Mouse (Mus musculus): Measurements from ENCODE around the gene Scn3a.
"Not testable (repeated sequence)": the region's sequence is repeated elsewhere in the genome, so short reads cannot be mapped to it uniquely, and the experiment has no call there.

The Scn3a gene

GRCm38 (mm10) chr2:65490450-65490849, 77.0 kb downstream of the Scn3a start:
- no peak for DNase-seq (ENCODE audit: low spot score in 2 of 2)

GRCm38 (mm10) chr2:65483434-65483833, 84.0 kb downstream of the Scn3a start:
- no peak for DNase-seq (ENCODE audit: low spot score in 2 of 2)

DNA sequence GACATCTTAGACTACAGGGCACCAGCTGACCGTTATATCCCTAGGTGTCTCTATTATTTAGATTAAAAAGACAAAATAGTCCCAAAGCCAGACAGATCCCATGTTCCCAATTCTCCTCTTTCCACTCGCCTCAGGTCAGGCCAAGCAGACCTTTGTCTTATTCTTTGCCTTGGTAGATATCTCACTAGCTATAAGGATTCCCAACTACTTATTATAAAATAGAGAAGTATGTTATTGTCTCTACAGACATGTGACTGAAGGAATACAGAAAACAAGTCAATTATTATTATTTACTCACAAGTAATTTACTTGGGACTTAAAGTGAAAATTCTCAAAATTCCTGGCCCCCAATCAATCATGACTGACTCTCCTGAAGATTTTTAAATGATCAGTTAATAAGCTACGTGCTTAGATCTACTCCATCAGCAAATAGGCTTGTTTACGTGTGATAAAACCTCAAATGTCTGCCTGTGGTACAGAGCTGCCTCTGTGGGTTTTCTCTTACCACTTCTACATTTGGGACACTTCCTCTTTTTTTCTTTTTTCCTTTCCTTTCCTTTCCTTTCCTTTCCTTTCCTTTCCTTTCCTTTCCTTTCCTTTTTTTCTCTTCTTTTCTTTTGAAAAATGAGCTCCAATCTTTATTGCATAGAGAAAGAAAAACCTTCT, 86.3 kb downstream of the Scn3a start:
- DNase-seq (ENCODE audit: low spot score in 2 of 2): no peak

DNA sequence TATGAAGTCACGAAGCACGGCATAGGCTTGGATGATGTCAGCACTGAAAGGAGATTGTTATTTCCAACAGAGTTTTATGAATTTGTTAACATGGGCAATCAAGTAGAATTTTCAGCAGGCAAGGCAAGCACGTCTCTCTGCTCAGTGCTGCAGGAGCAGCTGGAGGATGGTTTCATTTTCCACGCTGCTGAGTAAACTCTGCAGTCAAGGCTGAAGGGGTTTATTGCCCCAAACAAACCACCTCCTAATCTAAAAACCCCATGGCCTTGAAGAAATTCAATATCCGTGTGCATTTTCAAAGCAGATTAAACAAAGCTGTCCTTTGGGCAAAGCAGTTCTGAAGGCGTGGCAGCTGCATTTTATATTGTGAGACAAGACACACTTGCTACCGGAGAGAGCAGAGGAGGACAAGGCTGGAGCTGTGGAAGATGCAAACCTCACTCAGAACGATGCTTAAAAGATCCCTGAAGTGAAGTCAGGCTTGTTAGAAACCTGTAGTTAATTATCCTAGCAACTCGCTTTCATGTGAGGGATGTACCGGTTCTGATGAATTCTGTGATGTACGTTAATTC, 96.0 kb downstream of the Scn3a start:
- no peak for DNase-seq (ENCODE audit: low spot score in 2 of 2)

- no peak for DNase-seq (ENCODE audit: low spot score in 2 of 2)
Measured at GRCm38 (mm10) chr2:65465694-65466093, 101.7 kb downstream of the Scn3a start.

DNA sequence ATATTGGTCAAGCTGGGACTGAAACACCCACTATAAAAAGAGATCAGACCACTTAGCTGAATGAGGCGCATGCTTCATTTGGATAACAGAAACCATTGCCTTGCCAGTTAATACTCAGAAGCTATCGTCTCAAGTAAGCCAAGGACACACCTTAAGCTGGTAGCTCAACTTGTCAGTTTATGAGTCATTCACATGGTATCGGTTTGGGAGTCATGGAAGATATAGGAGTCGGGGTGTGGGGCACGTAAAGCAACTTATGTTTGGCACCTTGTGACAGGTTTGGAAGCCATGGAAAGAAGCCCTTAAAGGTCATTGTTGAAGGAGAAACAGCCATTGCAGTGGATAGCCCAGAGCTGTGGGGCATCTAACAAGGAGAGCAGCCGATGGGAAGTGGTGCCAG, 113.7 kb downstream of the Scn3a start:
- DNase-seq (ENCODE audit: low spot score in 2 of 2): no peak

- DNase-seq (ENCODE audit: low spot score in 2 of 2): not testable (repeated sequence)
Measured at GRCm38 (mm10) chr2:65451401-65452078, 115.9 kb downstream of the Scn3a start.

GRCm38 (mm10) chr2:65450449-65451360, 116.7 kb downstream of the Scn3a start:
- DNase-seq (ENCODE audit: low spot score in 2 of 2): no peak

DNA sequence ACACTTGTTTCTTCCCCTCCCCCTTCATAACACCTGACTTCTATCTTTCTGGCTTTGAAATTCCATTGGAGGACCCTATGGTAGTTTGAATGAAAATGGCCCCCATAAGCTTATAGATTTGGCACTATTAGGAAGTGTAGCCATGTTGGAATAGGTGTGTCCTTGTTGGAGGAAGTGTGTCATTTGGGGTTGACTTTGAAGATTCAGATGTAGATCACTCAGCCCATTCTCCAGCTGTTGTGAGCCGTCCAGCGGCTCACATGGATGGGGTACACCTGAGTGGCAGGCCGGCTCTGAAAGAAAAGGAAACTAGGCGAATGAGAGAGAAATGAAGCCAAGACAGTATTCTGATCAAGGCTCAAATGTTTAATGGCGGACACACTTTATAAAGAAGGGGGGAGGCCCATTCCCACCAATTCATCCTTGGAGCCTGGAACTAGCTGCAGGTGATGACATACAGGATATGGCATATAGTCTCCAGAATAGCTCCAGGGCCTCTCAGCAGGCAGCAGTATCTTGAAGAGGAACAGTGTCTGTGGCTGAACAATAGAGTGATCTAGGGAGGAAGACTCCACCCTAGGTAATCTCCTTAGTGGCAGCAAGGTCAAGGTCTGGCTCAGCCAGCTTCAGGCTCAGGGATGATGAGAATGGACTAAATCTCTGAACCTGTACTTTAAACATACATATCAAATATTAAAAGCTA, 118.2 kb downstream of the Scn3a start:
- DNase-seq (ENCODE audit: low spot score in 2 of 2): no peak

DNA sequence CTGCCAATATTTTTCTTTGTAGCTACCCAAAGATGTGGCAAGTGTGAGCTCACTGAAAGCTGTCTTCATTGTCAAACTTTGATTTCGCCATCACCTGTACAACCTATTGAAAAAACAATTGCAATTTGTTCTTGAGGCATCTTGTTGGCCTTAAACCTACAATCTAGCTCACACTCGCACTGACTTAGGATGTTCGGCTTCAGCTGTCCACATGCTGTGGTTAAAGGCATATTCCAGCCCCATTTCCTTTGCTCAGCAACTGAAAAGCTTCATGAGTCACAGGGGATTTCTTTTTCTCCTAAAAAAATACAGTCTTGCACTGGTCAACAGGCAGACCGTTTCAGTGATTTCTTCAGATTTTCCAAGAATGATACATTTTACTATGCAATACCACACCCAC, 124.3 kb downstream of the Scn3a start:
- DNase-seq (ENCODE audit: low spot score in 2 of 2): no peak

DNA sequence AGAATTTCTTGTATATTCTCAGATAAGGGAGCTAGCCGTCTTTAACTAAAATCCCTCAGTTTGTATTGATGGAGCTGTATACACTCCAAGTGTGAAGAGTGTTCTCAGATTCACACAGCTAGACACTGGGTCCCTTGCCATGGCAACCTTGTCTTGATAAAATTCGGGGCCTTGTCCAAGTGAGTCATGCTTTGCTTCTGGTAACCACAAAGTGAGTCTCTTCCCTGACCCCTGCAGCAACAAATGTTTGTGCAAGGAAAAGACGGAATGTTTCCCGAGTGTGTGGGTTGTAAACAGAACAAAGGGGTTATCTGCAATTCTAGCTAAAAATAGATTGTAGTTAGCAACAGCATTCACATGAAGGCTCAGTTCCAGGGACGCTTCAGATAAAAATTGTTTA, 125.9 kb downstream of the Scn3a start:
- DNase-seq (ENCODE audit: low spot score in 2 of 2): no peak

GRCm38 (mm10) chr2:65441110-65441509, 126.3 kb downstream of the Scn3a start:
- DNase-seq (ENCODE audit: low spot score in 2 of 2): no peak

GRCm38 (mm10) chr2:65436917-65437316, 130.5 kb downstream of the Scn3a start:
- DNase-seq (ENCODE audit: low spot score in 2 of 2): no peak

- DNase-seq (ENCODE audit: low spot score in 2 of 2): no peak
Measured at GRCm38 (mm10) chr2:65423501-65423900, 143.9 kb downstream of the Scn3a start.

- no peak for DNase-seq (ENCODE audit: low spot score in 2 of 2)
Measured at GRCm38 (mm10) chr2:65421259-65422255, 145.9 kb downstream of the Scn3a start.

GRCm38 (mm10) chr2:65418608-65419007, 148.8 kb downstream of the Scn3a start:
- DNase-seq (ENCODE audit: low spot score in 2 of 2): no peak

- DNase-seq (ENCODE audit: low spot score in 2 of 2): no peak
Measured at GRCm38 (mm10) chr2:65416535-65416934, 150.9 kb downstream of the Scn3a start.

- no peak for DNase-seq (ENCODE audit: low spot score in 2 of 2)
Measured at GRCm38 (mm10) chr2:65415294-65415693, 152.1 kb downstream of the Scn3a start.

DNA sequence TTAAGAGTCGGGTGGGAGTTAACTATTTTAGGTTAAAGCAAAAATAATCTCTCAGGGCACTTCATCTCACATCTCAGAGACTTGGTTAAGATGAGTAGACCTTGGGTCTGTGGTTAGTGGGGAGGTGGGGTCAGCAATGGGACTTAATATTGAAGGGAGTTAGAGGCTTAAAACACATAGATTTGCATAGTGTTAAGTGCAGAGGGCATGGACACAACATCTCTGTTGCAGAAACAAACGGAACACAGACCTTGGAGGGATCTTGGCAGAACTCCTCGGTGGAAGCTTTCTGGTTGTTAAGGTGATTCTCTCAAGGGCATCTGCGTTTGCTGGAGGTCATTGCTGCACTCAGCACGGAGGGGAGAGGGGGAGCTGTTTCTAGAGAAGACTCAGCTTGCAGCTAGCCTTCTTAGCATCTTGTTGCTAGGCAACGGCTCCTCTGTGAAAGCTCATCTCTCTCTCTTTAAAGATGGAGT, 152.6 kb downstream of the Scn3a start:
- no peak for DNase-seq (ENCODE audit: low spot score in 2 of 2)

GRCm38 (mm10) chr2:65414237-65414636, 153.2 kb downstream of the Scn3a start:
- no peak for DNase-seq (ENCODE audit: low spot score in 2 of 2)
